Mouse (Mus musculus) olfactory bulb, adult 2 months (tissue): ENCODE measurements at regions not wholly inside any gene's neighbourhood (a gene's known extent, or its start where the extent isn't known, plus 50 kb on each side); places are given as distances from the start of the nearest gene placed in this dataset.

Source experiments
- CTCF ChIP-seq: fragments of 200-500 bp; IDR thresholded peaks from 2 replicates; pipeline ENCODE4 v1.5.1; 2012; ENCODE audit warnings: low read depth, mild to moderate bottlenecking, low read length, moderate library complexity; ENCODE audit not compliant: insufficient read depth
- POLR2A ChIP-seq: fragments of 200-500 bp; IDR thresholded peaks from 2 replicates; pipeline ENCODE4 v1.6.1; 2012; ENCODE audit warnings: mild to moderate bottlenecking, low read depth, low read length, moderate library complexity; ENCODE audit not compliant: insufficient read depth

GRCm38 (mm10) chr12:109911506-109911905, 311.4 kb upstream of the Rtl1 start:
- no peak for TF ChIP-seq CTCF
- no peak for TF ChIP-seq POLR2A
